Mouse (Mus musculus) layer of hippocampus, adult 8-10 months (tissue): ENCODE results near the gene Drg1. TPM values are rescaled to one million over a fixed set of nuclear protein-coding genes. Genes with fewer than 3 reads are reported as not detected.

Experiments used
- DNase-seq, 2 experiments: peaks; one replicate each; pipeline ENCODE4 v3.0.0; 2022; ENCODE audit warnings: low spot score in 2 of 2
- total RNA-seq, 4 experiments: library from RNA; stranded (reverse); gene quantifications; 2 replicates each; pipeline ENCODE4 v1.2.4; 2022

Drg1 gene
- total RNA-seq, 4 experiments from 2014 or later: 89.3 to 113 (median 99.1) TPM

DNA sequence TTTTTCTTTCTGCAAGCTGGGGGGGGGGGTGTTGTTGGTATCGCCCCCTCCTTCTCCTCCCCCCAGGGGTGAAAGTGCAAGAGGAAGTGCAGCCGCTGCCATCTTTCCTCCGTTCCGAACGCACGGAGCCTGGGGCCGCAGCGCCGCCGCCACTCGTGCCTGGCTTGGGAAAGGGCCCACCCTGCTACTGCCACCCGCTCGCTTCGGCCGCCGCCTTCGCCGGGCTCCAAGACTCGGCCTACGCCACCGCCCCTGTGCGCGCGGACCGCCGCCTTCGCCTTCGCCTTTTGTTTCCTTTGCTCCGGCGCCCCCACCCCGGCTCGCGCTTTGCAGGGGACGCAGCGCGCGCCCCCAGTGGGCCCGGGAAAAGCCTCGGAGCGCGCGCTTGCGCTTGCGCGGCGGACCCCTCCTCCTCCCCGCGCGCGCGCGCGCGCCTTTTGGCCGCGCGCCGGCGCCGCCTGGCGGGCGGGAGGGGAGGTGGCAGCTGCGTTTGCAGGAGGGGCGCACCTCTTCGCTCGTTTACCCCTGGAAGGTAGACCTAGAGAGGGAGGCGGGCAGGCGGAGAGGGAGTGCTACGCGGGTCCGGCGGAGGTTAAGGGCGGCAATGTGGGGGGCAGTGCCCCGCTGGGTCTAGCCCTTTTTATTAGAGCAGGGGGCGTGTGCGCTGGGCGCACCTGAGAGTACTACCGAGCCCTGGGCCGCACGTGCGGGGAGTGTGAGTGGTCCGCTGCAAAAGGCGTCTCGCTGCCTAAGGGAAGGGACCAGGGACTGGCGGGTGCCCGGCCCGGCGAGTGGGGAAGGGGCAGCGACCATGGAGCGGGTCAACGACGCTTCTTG is 23.8 kb upstream of the Drg1 start:
- DNase-seq: peak; percentile 82 to 87

DNA sequence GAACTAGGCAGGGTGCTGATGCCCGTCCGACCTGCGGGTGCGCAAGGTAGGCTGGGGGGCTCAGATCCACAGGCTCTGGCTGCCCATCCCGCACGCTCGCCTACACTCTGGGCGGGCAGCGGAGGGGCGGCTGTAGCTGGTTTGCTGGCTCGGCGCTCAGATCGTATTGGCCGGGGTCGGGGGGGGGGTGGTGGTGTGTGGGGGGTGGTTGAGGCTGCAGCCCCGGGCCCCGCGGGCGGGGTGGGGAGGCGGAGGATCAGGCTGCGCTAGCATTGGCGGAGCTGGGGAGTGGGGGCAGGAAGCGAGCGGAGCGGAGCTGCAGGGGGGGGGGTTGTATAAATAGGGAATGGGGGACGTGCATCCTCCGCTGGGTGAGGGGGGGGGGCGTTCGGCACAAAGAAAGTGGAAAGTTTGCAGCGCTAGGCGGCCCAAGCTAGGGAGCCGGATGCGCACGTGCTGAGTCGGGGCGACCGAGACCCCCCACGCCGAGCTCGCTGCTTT is 23.1 kb upstream of the Drg1 start:
- DNase-seq: peak in 1 of 2 experiments; percentile 49

DNA sequence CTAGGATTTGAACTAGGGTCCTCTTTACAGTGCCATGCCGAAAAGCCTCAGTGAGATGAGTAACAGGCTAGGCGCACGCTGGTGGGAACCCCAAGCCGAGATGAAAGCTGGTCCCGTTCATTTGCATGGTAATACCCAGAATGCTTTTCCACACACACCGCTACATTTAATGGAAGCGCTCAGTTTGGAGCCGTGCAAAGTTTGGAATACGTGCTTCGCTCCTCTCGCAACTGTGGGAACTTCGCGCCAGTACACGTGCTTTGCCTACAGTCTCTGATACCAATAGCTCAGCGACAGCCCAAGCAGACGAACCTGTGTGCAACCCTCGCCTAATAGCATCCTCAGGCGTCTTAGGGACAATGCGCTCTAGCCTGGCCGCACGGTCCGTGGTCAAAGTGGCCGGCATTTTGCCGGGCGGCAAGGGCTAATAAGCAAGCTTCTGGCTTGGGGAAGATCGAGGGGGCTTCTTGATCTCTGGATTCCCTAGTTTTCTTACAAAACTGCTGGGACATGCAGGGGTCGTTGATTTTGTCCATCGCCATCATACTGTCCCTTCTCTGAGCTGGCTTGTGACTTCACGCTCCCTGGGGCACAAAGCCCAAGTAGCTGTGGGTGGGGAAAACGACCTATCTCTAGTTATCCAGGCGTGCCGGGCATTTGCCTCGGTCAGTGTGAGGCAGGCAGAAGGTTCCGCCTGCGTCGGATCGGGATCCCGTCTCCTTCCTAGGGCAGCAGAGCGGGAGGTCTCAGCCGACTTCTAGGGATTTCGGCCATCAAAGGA is 22.5 kb upstream of the Drg1 start, which contains the start of gene Patz1:
Gene Patz1, plus strand, starts transcription at position 354 of the 781 bp plus-strand sequence.
- peak in 1 of 2 experiments; percentile 44 for DNase-seq

DNA sequence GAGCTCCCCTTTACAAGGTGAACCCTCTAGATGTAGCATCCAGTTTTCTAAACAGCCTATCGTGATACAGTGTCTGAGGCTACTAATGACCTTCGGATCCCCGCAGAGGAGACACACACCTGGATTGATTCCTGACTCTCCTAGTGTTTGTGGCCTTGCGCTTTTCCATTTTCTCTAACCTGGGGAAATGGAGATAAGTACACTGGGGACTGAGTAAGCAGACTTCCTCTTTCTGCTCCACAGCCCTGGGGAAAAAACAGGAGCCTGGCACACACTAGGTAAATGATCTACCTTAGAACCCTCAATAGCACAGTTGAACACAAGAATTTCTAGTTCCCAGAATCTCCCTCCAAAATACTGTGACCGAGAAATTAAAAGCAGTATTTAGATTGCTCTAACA is 21.7 kb upstream of the Drg1 start:
- no peak for DNase-seq

DNA sequence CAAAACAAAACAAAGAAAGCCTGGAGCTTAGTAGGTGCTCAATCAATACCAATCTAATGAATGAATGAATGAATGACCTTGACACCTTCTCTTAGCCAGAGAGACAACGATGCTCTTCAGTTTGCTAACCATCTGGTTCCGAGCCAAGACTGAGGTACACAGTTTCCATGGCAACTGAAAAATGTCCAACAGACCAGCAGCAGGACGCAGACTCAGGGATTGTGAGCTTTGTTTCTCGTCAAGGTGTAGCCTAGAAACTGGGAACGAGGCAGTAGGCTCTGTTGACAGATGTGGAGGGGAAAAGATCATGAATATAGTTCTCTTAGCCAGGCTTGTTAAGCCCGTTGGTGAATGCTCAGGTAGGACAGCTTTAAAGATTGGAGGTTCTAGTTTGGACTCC is 20.9 kb upstream of the Drg1 start:
- DNase-seq: no peak

DNA sequence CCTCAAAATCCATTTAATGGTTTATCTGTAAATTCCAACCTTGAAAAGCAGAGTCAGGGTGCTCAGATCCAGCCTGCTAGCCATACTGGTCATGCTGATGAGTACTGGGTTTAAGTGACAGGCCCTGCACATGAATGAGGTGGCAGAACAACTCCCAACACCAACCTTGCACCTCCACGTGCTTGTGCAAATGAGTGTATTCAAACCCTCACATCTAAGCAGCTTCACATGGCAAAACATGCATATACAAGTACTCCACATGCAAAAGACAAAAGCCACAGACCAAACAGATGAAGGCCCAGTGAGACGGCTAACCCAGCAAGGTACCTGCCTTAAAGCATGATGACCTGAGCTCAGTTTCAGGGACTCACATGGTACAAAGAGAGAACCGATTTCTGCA is 19.7 kb upstream of the Drg1 start:
- DNase-seq: no peak

DNA sequence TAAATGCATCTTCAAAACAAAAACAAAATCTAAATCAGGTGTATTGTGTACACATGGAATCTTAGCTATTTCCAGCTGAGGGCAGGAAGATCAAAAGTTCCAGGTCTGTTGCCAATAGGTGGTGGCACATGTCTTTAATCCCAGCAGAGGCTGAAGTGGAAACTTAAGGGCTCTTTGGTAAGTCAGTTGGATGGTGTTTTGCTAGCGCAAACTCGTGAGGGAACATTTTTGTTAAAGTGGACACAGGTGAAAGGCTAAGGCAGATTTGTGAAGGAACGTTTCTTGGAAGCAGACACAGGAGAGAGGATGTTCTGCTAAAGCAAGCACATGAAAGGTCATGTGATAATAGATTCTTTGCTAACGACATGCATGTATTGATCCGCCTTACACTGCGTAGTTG is 17.4 kb upstream of the Drg1 start:
- DNase-seq: no peak

DNA sequence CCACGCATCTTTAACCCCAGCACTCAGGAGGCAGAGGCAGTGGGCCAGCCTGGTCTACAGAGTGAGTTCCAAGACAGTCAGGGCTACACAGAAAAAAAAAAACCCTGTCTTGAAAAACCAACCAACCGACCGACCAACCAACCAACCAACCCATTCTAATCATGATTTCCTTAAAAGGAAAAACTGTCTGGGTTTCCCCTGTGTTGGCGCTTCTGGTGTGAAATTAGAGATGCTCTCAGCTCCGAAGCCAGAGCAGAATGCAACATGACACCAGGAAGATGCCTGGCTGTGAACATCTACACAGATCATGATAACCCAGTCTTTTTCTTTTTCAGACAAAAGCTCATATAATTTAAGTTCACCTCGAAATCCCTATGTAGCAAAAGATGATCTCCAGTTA is 16.7 kb upstream of the Drg1 start:
- no peak for DNase-seq

DNA sequence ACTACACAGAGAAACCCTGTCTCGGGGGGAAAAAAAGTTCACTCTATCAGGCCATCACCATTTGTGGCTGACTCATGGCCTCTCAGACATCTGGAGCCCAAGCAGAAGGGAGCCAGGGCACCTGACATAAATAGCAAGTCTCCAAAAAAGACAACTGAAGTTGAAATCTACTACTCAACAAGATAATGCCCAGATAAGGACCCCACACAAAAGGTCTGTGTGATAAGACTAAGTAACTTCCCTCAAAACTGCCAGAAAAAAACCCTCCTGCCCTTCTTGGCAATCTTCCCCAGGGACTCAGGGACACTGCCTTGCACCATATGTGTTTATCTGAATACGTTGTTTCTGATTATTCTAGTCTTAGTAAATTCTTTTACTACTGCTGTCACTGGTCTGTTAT is 13.5 kb upstream of the Drg1 start:
- DNase-seq: no peak

DNA sequence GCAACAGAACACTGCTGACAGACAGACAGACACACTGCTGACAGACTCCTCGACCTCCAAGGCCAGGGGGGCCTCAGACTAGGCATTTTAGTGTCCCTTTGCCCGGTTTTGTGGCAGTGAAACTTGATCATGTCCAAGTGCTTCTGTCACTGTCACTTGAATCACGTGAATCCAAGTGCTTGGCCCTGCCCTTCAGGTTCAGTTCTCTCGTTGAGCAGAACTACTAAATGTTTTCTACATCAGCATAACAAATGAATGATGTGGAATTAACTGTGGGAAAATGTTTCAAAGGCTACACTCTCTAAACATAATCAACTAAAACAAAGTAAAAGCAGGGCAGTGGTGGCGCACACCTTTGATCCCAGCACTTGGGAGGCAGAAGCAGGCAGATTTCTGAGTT is 12.1 kb upstream of the Drg1 start:
- no peak for DNase-seq

DNA sequence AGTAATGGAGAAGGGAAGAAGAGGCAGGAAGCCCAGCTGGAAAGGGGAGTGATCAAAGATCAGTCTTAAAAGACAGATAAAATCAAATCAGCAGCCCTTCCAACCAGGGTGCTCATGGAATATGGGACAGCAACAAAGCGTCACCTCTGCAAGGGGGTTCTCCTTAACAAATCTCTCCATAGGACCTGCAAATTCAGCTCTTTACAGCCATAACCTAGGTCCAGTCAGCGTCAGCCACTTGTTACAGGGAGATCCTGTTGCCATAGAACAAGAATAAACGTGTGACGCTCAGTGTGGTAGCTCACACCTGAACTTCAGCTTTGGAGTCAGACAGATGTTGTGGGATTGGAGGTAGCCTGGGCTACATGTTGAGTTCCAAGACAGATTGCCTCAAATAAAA is 3.0 kb upstream of the Drg1 start:
- no peak for DNase-seq

DNA sequence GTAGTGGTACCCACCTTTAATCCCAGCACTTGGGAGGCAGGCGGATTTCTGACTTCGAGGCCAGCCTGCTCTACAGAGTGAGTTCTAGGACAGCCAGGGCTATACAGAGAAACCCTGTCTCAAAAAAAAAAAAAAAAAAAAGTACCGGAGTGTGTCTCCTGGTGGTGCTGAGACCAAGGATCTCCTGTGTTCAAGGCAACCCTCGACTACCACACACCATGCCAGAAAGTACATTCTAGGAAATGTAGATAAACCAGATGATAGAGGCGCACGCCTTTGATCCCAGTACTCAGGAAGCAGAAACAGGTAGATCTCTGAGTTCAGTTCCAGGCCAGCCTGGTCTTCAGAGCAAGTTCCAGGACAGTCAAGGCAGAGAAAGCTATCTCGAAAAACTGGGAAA is 918 bp upstream of the Drg1 start:
- no peak for DNase-seq

DNA sequence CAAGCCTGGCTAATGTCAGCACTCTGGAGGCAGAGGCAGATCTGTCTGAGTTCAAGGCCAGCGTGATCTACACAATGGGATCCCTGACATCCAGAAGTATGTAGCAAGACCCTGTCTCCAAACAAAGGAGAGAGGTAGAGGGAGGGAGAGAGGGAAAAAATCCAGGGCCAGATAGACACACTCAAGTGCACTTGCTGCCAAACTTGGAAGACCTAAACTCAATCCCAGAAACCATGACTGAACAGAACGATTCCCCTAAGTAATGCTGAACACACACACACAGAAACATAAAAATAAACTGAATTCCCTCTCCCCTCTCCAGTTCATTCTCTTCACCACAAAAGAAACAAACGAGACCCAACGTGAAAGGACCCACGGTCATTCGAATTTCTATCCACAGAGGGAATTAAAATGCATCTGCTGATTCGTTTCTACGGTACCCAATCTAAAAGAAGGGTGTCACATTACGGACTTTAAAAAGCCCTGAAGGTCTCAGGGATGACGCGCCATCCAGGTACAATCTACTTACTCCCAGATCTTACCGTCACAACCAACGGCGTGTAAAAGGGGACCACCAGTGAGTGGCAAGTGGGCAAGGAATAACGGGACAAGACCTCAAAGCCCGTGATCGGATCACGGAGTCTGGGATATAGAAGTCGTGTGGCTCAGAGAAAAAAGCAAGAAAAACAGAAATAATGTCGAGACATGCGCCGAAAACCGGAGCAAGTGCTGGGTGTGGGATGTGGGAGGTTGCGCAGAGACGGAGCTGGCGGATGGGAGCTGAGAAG is 730 bp downstream of the Drg1 start:
- no peak for DNase-seq

DNA sequence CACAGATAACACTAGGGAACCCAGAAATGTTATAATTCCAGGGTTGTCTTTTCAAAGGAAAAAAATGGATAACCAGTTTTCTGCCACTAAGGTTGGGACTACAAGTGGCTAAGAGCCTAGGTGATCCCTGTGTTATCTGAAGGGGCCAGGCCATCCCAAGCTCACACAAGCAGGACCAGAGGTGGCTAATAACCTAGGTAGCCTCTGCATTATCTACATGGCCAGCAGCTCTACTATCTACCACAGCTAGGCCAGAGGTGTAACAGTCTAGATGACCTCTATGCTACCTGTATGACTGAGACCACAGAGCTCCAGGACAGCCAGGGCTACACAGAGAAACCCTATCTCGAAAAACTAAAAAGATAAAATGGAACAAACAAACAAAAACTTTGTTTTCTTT is 6.7 kb downstream of the Drg1 start:
- no peak for DNase-seq

DNA sequence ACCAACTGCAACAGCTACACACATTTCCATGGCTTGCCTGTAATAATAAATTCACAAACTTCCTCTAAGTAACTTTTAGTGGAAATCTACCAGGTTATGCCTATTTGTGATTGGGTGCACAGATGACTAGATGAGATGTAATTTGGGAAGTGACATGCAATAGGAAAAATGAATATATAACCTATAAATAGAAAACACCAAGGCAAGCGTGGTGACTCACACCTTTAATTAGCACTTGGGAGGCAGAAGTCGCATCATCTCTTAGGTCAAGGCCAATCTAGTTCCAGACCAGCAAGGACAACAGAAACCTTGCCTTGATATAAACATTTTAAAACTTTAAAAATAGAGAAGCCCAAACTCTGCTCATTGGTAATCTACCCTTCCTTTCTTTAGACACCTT is 18.8 kb downstream of the Drg1 start:
- DNase-seq: no peak

DNA sequence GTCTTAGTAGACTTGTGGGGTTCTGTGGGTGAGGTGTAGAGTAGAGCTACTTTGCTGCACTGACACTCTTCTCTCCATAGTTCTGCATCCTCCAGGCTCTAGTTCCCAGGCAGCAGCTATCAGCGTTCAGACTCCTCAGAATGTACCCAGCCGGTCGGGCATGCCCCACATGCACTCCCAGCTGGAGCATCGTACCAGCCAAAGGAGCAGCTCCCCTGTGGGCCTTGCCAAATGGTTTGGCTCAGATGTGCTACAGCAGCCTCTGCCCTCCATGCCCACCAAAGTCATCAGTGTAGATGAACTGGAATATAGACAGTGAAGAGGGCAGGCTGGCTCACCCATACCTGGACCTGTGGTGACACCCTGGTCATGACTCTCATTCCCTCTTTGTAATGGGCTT is 22.4 kb downstream of the Drg1 start:
- DNase-seq: no peak

DNA sequence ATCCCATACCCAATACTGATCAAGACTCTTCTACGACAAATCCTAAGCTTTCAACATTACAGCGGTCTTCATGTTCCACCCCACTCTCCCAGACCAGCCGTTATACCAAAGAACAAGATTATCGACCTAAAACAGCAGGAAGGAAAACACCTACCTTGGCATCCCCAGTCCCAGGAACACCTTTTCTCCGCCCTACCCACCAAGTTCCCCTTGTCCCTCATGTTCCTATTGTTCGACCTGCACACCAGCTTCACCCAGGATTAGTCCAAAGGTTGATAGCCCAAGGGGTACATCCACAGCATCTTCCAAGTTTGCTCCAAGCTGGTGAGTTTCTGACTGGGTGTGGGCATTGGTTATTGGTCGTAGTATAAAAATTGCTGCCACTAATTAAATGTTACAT is 23.8 kb downstream of the Drg1 start:
- DNase-seq: no peak

DNA sequence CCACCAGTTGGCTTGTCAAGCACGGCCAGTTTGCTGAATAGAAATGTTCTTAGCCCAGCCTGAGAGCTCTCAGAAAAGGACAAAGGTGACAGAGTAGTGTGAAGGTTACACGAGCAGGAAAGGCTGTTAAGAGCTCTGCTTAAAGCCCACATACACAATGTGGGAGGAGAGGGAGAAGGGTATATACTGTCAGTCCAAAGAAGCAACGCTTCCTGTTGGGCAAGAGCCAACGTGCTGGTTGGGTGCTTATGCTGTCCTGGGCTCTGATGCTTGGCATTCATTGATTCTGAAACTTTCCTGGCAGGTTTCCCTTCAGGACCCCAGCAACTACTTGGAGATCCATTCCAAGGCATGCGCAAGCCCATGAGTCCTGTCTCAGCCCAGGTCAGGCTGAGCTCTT is 30.9 kb downstream of the Drg1 start:
- DNase-seq: no peak

DNA sequence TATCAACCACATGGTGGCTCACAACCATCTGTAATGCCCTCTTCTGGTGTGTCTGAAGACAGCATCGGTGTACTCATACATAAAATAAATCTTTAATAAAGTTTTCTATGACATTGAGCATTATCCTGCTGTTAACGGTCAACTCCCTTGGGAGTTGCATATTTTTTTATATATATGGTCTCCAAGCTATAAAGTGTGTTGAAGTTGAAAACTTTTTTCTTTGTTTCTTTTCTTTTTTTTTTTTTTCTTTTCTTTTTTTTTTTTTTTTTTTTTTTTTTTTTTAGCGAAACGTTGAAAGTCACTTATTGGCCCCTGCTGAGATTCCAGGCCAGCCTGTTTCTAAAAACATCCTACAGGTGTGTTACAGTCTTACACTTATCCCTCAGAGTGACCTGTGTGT is 32.5 kb downstream of the Drg1 start:
- DNase-seq: no peak

DNA sequence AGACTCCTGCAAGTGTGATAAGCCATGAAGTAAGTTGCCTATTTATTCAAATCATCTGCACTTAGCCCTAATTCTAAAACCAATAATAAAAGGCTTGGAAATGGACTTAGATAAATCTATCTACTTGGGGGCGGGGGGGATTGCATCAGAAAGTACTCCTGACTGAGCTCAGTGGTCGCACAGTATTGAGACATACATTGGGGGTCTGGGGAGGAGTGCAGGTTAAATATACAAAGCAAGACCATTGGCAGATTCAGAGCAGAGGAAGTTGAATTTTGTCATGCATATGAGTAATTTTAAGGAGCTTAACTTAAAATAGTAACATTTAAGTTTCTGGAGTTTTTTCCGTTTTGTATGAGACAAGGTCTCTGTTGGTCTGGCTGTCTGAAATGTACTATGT is 34.0 kb downstream of the Drg1 start:
- no peak for DNase-seq

DNA sequence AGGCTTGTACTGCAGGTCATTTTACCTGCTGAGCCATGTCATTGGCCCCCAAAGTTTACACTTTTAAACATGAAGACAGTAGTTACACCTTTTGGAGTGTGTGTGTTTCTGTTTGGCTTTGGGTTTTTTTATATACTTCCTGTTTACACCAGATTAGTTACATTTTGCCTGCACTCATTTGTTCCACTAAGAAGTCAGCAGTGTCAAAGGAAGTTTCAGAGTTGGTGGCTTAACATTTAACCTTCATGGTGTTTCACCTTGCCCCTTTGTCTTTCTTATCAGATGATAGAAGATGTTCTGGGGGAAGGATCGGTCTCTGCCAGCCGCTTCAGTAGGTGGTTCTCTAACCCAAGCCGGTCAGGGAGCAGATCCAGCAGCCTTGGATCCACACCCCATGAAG is 39.1 kb downstream of the Drg1 start:
- no peak for DNase-seq

DNA sequence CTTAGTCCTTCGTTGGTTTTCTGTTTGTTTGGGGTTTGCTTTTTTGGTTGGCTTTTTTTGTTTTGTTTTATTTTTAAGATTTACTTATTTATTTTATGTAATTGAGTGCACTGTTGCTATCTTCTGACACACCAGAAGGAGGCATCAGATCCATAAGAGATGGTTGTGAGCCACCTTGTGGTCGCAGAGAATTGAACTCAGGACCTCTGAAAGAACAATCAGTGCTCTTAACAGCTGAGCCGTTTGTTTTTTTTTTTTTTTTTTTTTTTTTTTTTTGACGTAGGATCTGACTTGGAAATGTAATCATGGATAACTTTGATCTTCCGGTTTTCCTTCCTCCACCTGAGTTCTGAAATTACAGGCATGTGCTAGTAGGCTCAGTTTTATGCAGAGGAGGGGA is 43.1 kb downstream of the Drg1 start:
- DNase-seq: no peak
